Mouse (Mus musculus): Measurements from ENCODE around the gene Cacna1c.

DNA sequence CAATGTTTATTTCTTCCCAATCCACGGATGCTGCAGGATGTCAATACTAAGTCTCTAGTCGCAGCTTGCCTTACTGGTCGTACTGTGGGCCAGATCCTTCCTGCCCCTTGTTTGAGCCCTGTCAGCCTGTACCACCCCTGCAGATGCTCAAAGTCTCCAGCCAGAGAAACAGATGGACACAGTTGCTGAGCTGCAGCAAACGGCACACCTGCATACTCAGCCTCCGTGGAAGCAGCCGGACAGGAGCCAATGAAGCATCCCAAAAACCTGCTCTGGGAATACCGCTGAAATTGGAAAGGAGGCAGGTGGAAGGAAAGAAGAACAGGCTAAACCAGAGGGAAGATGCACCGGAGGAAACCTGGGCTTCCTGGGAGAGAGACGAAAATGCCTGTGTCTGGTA is 243.8 kb downstream of the Cacna1c start:
- no peak for TF ChIP-seq CTCF (IDR thresholded peaks at IDR 0.05; ENCODE audit: borderline replicate concordance, insufficient read depth, low read depth, low read length)
- no peak for TF ChIP-seq POLR2A (IDR thresholded peaks at IDR 0.05; ENCODE audit: borderline replicate concordance, insufficient read depth, low read length)
